Comparison of ENCODE assay signal across 8 mouse cellular contexts in the genomic region with DNA sequence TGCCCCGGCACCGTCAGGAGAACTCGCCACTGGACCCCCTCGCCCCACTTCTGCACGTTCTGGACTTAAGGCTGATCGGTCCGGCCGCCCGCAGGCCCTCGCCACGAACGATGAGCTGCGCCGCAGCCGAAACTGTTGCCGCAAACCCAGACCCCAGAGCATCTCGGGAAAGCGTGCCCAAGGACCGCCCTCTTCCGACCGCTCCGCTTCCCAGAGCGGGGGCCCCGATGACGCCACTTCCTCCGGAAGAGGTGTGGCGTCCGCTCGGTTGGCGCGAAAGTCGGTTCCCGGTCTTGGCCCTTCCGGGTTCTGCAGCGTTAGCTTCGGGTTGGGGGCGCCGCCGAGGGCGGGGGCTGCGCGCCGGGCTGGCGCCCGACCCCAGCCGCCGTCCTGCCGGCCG. TPM values are rescaled to one million over a fixed set of nuclear protein-coding genes. Genes with fewer than 3 reads are reported as not detected.
DNase-seq lines count a peak whose midpoint lies in the region; ATAC-seq and TF ChIP-seq lines count a peak whose summit lies in the region.

TSS of gene 1300017J02Rik (minus strand) at position 156 of the 400 bp plus-strand sequence.
TSS of gene Topbp1 (plus strand) at position 289 of the 400 bp plus-strand sequence.

- H3K4me3 ChIP-seq in gastrocnemius, adult 2 months, result peak within 1 kb of the TSS; percentile 81
- H3K4me3 ChIP-seq in hindbrain, postnatal 0 days (ENCODE audit: low read length), result peak within 1 kb of the TSS; percentile 91
- peak within 1 kb of the TSS; percentile 68 for H3K4me3 ChIP-seq in left cerebral cortex, adult 2 months

- H3K36me3 ChIP-seq in hindbrain, postnatal 0 days (ENCODE audit: insufficient read depth, low read length), result peaks cover 12% of the 10 kb centered on the region; the same call in 1 of the 2 replicates

- ATAC-seq in hindbrain, postnatal 0 days, result peak; percentile 98
- peak; percentile 97 for ATAC-seq in megakaryocyte, adult 5-6 weeks (ENCODE audit: poor library complexity, severe bottlenecking)

- peak; percentile 14; the same call in 1 of the 2 replicates for TF ChIP-seq CTCF in gastrocnemius, adult 2 months (IDR thresholded peaks at IDR 0.05)
- no peak for TF ChIP-seq CTCF in hindbrain, postnatal 0 days (IDR thresholded peaks at IDR 0.05; ENCODE audit: low read depth)
- TF ChIP-seq CTCF in left cerebral cortex, adult 2 months (IDR thresholded peaks at IDR 0.05), result no peak

- no peaks in the 10 kb centered on the region for H3K4me1 ChIP-seq in hindbrain, postnatal 0 days (ENCODE audit: insufficient read depth, low read length)

- peak; percentile 91 for DNase-seq in WW6 (ENCODE audit: low read depth, low spot score)
- peak; percentile 84 to 91 for DNase-seq in cerebellum, postnatal 4 days (ENCODE audit: low spot score in 2 of 2)
- DNase-seq in gastrocnemius, adult 2 months, result peak; percentile 96
- peak; percentile 98 for DNase-seq in hindbrain, postnatal 0 days (ENCODE audit: low spot score)
- DNase-seq in left cerebral cortex, adult 2 months (ENCODE audit: extremely low spot score in 1 of 2, low spot score in 2 of 2), result peak; percentile 91 to 92
- DNase-seq in right cerebral cortex, adult 2 months (ENCODE audit: low spot score in 2 of 2), result peak; percentile 89
- peak; percentile 93 for DNase-seq in urinary bladder, postnatal 14 days (ENCODE audit: low spot score)

- peak within 1 kb of the TSS; percentile 71 for H3K9ac ChIP-seq in hindbrain, postnatal 0 days (replicated peaks; ENCODE audit: low read length)

- no peaks in the 10 kb centered on the region for H3K9me3 ChIP-seq in hindbrain, postnatal 0 days (ENCODE audit: low read length)

- H3K27ac ChIP-seq in gastrocnemius, adult 2 months, result peak within 1 kb of the TSS; percentile 92
- H3K27ac ChIP-seq in hindbrain, postnatal 0 days, result peak within 1 kb of the TSS; percentile 85
- peak within 1 kb of the TSS; percentile 84 for H3K27ac ChIP-seq in left cerebral cortex, adult 2 months

- intact Hi-C loops in gastrocnemius, adult 2 months (cut with DNase I), result loop anchor here (10.0 kb wide), 1 partner anchor 680 kb away; the partner anchor contains the start of genes Anapc13 and Cep63
- intact Hi-C loops in left cerebral cortex, adult 2 months (cut with DNase I), result loop anchor here (1.0 to 10.0 kb wide), 4 partner anchors 57 to 678 kb away; partner anchors contain the start of genes Anapc13 and Cep63

- WGBS in hindbrain, postnatal 0 days, result under 1% methylated on average over 47 of the region's 49 CpGs

- H3K4me2 ChIP-seq in hindbrain, postnatal 0 days (ENCODE audit: low read depth, low read length), result peak within 1 kb of the TSS; percentile 93

- no peaks in the 10 kb centered on the region for H3K27me3 ChIP-seq in hindbrain, postnatal 0 days (ENCODE audit: insufficient read depth, low read length)

RNA-seq across cellular contexts. Expression of gene 1300017J02Rik, which starts in this region (rescaled TPM):
- not detected for total RNA-seq in gastrocnemius, adult 2 months (2021)
- 0.31 and 0.54 TPM in 2 replicates for total RNA-seq in hindbrain, postnatal 0 days (2014; rRNA removed)
- polyA plus RNA-seq in hindbrain, postnatal 0 days (2015; fragmentation: Nextera tagmentation; extraction: Ambion mirVana), result 0.50 and 1.0 TPM in 2 replicates
- not detected for total RNA-seq in left cerebral cortex, adult 2 months (2021)
- 0.89 and 2.3 TPM in 2 replicates for total RNA-seq in megakaryocyte, adult 5-6 weeks (2015)
- total RNA-seq in megakaryocyte, adult 5-6 weeks (2017), result 1.7 and 2.4 TPM in 2 replicates

RNA-seq across cellular contexts. Expression of gene Topbp1, which starts in this region (rescaled TPM):
- total RNA-seq in gastrocnemius, adult 2 months (2021), result 1 to 10 TPM; 6.1 to 6.7 TPM
- total RNA-seq in hindbrain, postnatal 0 days (2014; rRNA removed), result 24.9 and 26.0 TPM in 2 replicates
- polyA plus RNA-seq in hindbrain, postnatal 0 days (2015; fragmentation: Nextera tagmentation; extraction: Ambion mirVana), result 20.3 and 21.3 TPM in 2 replicates
- 10 to 100 TPM; 20.0 to 23.1 TPM for total RNA-seq in left cerebral cortex, adult 2 months (2021)
- 111 and 113 TPM in 2 replicates for total RNA-seq in megakaryocyte, adult 5-6 weeks (2015)
- 130 and 151 TPM in 2 replicates for total RNA-seq in megakaryocyte, adult 5-6 weeks (2017)

Comparison
In these comparisons a context has a peak if more than half of its experiments do, and no peak if none do; other contexts are left out.
1. Peak in every context shown above with its lines: DNase-seq, ATAC-seq, H3K4me3 ChIP-seq and H3K27ac ChIP-seq.